Mouse (Mus musculus): ENCODE data around the gene Napepld. TPM values are rescaled to one million over a fixed set of nuclear protein-coding genes. Genes with fewer than 3 reads are reported as not detected.
A peak's percentile ranks its signal among the peaks of the same experiment; 100 is the strongest.
"Not testable (repeated sequence)": the region's sequence is repeated elsewhere in the genome, so short reads cannot be mapped to it uniquely, and the experiment has no call there.

Gene Napepld
- polyA plus RNA-seq, 1 experiment from 2014 or later, result 2.1 TPM

GRCm38 (mm10) chr5:21732177-21732911 lies 31.1 kb upstream of the Napepld start:
- Histone ChIP-seq H3K4me3 (no peak overlapping the region), H3K27me3 (no peaks in the 10 kb centered on the region), H3K4me1 (peaks cover 10% of the 10 kb centered on the region; the same call in 1 of the 2 replicates), H3K9me3 (no peaks in the 10 kb centered on the region), H3K36me3 (no peaks in the 10 kb centered on the region), H3K27ac (no peak overlapping the region; the same call in 1 of the 2 replicates), H3K9ac (no peak overlapping the region), H3K4me2 (no peak overlapping the region)
- 74% methylated on average over 3 of the region's 3 CpGs for WGBS
- no peak for ATAC-seq (ENCODE audit: insufficient number of reproducible peaks, insufficient read depth, low FRiP score, low TSS enrichment, low read depth)

- Histone ChIP-seq H3K9me3 (no peaks in the 10 kb centered on the region), H3K27me3 (no peaks in the 10 kb centered on the region), H3K4me3 (no peak overlapping the region), H3K9ac (no peak overlapping the region), H3K27ac (no peak overlapping the region), H3K36me3 (no peaks in the 10 kb centered on the region), H3K4me2 (no peak overlapping the region), H3K4me1 (peaks cover 17% of the 10 kb centered on the region; the same call in 1 of the 2 replicates)
- no peak for ATAC-seq (ENCODE audit: insufficient number of reproducible peaks, insufficient read depth, low FRiP score, low TSS enrichment, low read depth)
- 80% methylated on average over 5 of the region's 5 CpGs for WGBS
These were observed 27.9 kb upstream of the Napepld start for GRCm38 (mm10) chr5:21729107-21729506.

- Histone ChIP-seq H3K9me3 (no peaks in the 10 kb centered on the region), H3K27ac (peak overlapping the region; percentile 79), H3K9ac (no peak overlapping the region), H3K4me2 (no peak overlapping the region), H3K4me3 (no peak overlapping the region), H3K4me1 (0 out of 2 replicates have a peak, but pooled peaks cover 9% of the 10 kb centered on the region), H3K27me3 (no peaks in the 10 kb centered on the region), H3K36me3 (no peaks in the 10 kb centered on the region)
- 0 out of 2 replicates have a peak, but pooled peaks have one; percentile 26 for ATAC-seq (ENCODE audit: insufficient number of reproducible peaks, insufficient read depth, low FRiP score, low TSS enrichment, low read depth)
- WGBS, result 33% methylated on average over 7 of the region's 7 CpGs
These were observed 23.7 kb upstream of the Napepld start for GRCm38 (mm10) chr5:21724872-21725271.

GRCm38 (mm10) chr5:21724427-21724826 lies 23.2 kb upstream of the Napepld start:
- 24% methylated on average over 1 of the region's 1 CpGs for WGBS
- no peaks in the 10 kb centered on the region for H3K9me3 ChIP-seq
- H3K4me3 ChIP-seq, result no peak overlapping the region
- H3K36me3 ChIP-seq, result no peaks in the 10 kb centered on the region
- no peak overlapping the region for H3K4me2 ChIP-seq
- H3K27ac ChIP-seq, result peak overlapping the region; percentile 79
- H3K27me3 ChIP-seq, result no peaks in the 10 kb centered on the region
- H3K9ac ChIP-seq, result no peak overlapping the region
- ATAC-seq (ENCODE audit: insufficient number of reproducible peaks, insufficient read depth, low FRiP score, low TSS enrichment, low read depth), result no peak
- 0 out of 2 replicates have a peak, but pooled peaks cover 9% of the 10 kb centered on the region for H3K4me1 ChIP-seq

GRCm38 (mm10) chr5:21719209-21719608 lies 18.0 kb upstream of the Napepld start:
- ATAC-seq (ENCODE audit: insufficient number of reproducible peaks, insufficient read depth, low FRiP score, low TSS enrichment, low read depth), result no peak
- H3K27ac ChIP-seq, result no peak overlapping the region
- H3K9me3 ChIP-seq, result no peaks in the 10 kb centered on the region
- H3K9ac ChIP-seq, result no peak overlapping the region
- WGBS, result 93% methylated on average over 2 of the region's 2 CpGs
- no peaks in the 10 kb centered on the region for H3K36me3 ChIP-seq
- H3K27me3 ChIP-seq, result no peaks in the 10 kb centered on the region
- H3K4me2 ChIP-seq, result no peak overlapping the region
- no peak overlapping the region for H3K4me3 ChIP-seq
- 0 out of 2 replicates have a peak, but pooled peaks cover 3% of the 10 kb centered on the region for H3K4me1 ChIP-seq

- WGBS, result 88% methylated on average over 5 of the region's 5 CpGs
- no peak overlapping the region for H3K4me3 ChIP-seq
- no peaks in the 10 kb centered on the region for H3K27me3 ChIP-seq
- no peaks in the 10 kb centered on the region for H3K4me1 ChIP-seq
- no peaks in the 10 kb centered on the region for H3K36me3 ChIP-seq
- H3K9ac ChIP-seq, result no peak overlapping the region
- H3K4me2 ChIP-seq, result no peak overlapping the region
- no peaks in the 10 kb centered on the region for H3K9me3 ChIP-seq
- ATAC-seq (ENCODE audit: insufficient number of reproducible peaks, insufficient read depth, low FRiP score, low TSS enrichment, low read depth), result no peak
- H3K27ac ChIP-seq, result no peak overlapping the region
These were observed 17.4 kb upstream of the Napepld start for GRCm38 (mm10) chr5:21718546-21718945.

- Histone ChIP-seq H3K27ac (no peak overlapping the region), H3K9me3 (no peaks in the 10 kb centered on the region), H3K9ac (no peak overlapping the region), H3K4me3 (no peak overlapping the region), H3K4me1 (no peaks in the 10 kb centered on the region), H3K27me3 (peaks cover 3% of the 10 kb centered on the region; the same call in 1 of the 2 replicates), H3K36me3 (no peaks in the 10 kb centered on the region), H3K4me2 (no peak overlapping the region)
- 88% methylated on average over 10 of the region's 10 CpGs for WGBS
- ATAC-seq (ENCODE audit: insufficient number of reproducible peaks, insufficient read depth, low FRiP score, low TSS enrichment, low read depth), result no peak
These were observed 16.0 kb upstream of the Napepld start for GRCm38 (mm10) chr5:21717165-21717715.

- H3K27me3 ChIP-seq, result peaks cover 5% of the 10 kb centered on the region; the same call in 1 of the 2 replicates
- H3K9me3 ChIP-seq, result no peaks in the 10 kb centered on the region
- ATAC-seq (ENCODE audit: insufficient number of reproducible peaks, insufficient read depth, low FRiP score, low TSS enrichment, low read depth), result no peak
- no peak overlapping the region for H3K4me3 ChIP-seq
- WGBS, result 95% methylated on average over 4 of the region's 4 CpGs
- H3K36me3 ChIP-seq, result no peaks in the 10 kb centered on the region
- H3K9ac ChIP-seq, result no peak overlapping the region
- no peaks in the 10 kb centered on the region for H3K4me1 ChIP-seq
- no peak overlapping the region for H3K27ac ChIP-seq
- no peak overlapping the region for H3K4me2 ChIP-seq
These were observed 13.3 kb upstream of the Napepld start for GRCm38 (mm10) chr5:21714447-21714846.

- ATAC-seq (ENCODE audit: insufficient number of reproducible peaks, insufficient read depth, low FRiP score, low TSS enrichment, low read depth), result no peak
- H3K4me3 ChIP-seq, result no peak overlapping the region
- no peaks in the 10 kb centered on the region for H3K4me1 ChIP-seq
- WGBS, result 69% methylated on average over 13 of the region's 13 CpGs
- no peak overlapping the region for H3K9ac ChIP-seq
- peaks cover 5% of the 10 kb centered on the region; the same call in 1 of the 2 replicates for H3K27me3 ChIP-seq
- H3K4me2 ChIP-seq, result no peak overlapping the region
- H3K9me3 ChIP-seq, result no peaks in the 10 kb centered on the region
- no peak overlapping the region for H3K27ac ChIP-seq
- no peaks in the 10 kb centered on the region for H3K36me3 ChIP-seq
These were observed 11.0 kb upstream of the Napepld start for GRCm38 (mm10) chr5:21712127-21712715.

GRCm38 (mm10) chr5:21708011-21708410 lies 6.8 kb upstream of the Napepld start:
- not testable (repeated sequence) for ATAC-seq (ENCODE audit: insufficient number of reproducible peaks, insufficient read depth, low FRiP score, low TSS enrichment, low read depth); H3K4me3 ChIP-seq; H3K27ac ChIP-seq; H3K36me3 ChIP-seq; H3K9me3 ChIP-seq; H3K4me2 ChIP-seq; H3K27me3 ChIP-seq; H3K9ac ChIP-seq; H3K4me1 ChIP-seq
- WGBS, result 84% methylated on average over 8 of the region's 8 CpGs

GRCm38 (mm10) chr5:21706546-21706945 lies 5.3 kb upstream of the Napepld start:
- H3K4me2 ChIP-seq, result no peak overlapping the region
- H3K9ac ChIP-seq, result no peak overlapping the region
- no peaks in the 10 kb centered on the region for H3K4me1 ChIP-seq
- no peaks in the 10 kb centered on the region for H3K36me3 ChIP-seq
- WGBS, result 93% methylated on average over 4 of the region's 4 CpGs
- no peak overlapping the region for H3K4me3 ChIP-seq
- H3K27ac ChIP-seq, result no peak overlapping the region
- no peaks in the 10 kb centered on the region for H3K9me3 ChIP-seq
- no peaks in the 10 kb centered on the region for H3K27me3 ChIP-seq
- ATAC-seq (ENCODE audit: insufficient number of reproducible peaks, insufficient read depth, low FRiP score, low TSS enrichment, low read depth), result no peak

GRCm38 (mm10) chr5:21703708-21704107 lies 2.5 kb upstream of the Napepld start:
- Histone ChIP-seq H3K9ac (no peak overlapping the region), H3K4me1 (no peaks in the 10 kb centered on the region), H3K27ac (no peak overlapping the region), H3K4me2 (no peak overlapping the region), H3K27me3 (no peaks in the 10 kb centered on the region), H3K4me3 (no peak overlapping the region), H3K36me3 (no peaks in the 10 kb centered on the region), H3K9me3 (no peaks in the 10 kb centered on the region)
- ATAC-seq (ENCODE audit: insufficient number of reproducible peaks, insufficient read depth, low FRiP score, low TSS enrichment, low read depth), result no peak
- 74% methylated on average over 3 of the region's 3 CpGs for WGBS

All from embryonic facial prominence, embryonic 13.5 days (tissue).